Mouse (Mus musculus) embryonic facial prominence, embryonic 11.5 days (tissue): ENCODE measurements around the gene Cep55. TPM values are rescaled to one million over a fixed set of nuclear protein-coding genes. Genes with fewer than 3 reads are reported as not detected.

Experiments used
- ATAC-seq: fragments of 200-750 bp; cut with Nextera tagmentation; replicated peaks from 2 replicates; pipeline ENCODE4 v1.8.0; 2017; ENCODE audit warnings: low read depth; ENCODE audit not compliant: insufficient number of reproducible peaks, low FRiP score, low TSS enrichment
- DNase-seq: peaks from one replicate; pipeline ENCODE4 v3.0.0-alpha.2; 2015; ENCODE audit warnings: low spot score
- H3K27ac ChIP-seq: fragments of 300-500 bp; sonication (generic); replicated peaks from 2 replicates; pipeline ENCODE4 v1.5.1; 2014; ENCODE audit warnings: mild to moderate bottlenecking, low read depth, low read length, control low read depth
- H3K27me3 ChIP-seq: fragments of 300-500 bp; sonication (generic); 2 replicates; pipeline ENCODE4 v1.6.1; 2014; ENCODE audit warnings: mild to moderate bottlenecking, low read length, moderate library complexity, mixed read lengths; ENCODE audit not compliant: control insufficient read depth, insufficient read depth
- H3K36me3 ChIP-seq: fragments of 300-500 bp; sonication (generic); replicated peaks from 2 replicates; pipeline ENCODE4 v1.6.1; 2014; ENCODE audit warnings: low read depth, mild to moderate bottlenecking, low read length, moderate library complexity, mixed read lengths; ENCODE audit not compliant: control insufficient read depth, insufficient read depth
- H3K4me1 ChIP-seq: fragments of 300-500 bp; sonication (generic); 2 replicates; pipeline ENCODE4 v1.6.1; 2014; ENCODE audit warnings: low read length, mixed read lengths; ENCODE audit not compliant: control insufficient read depth, insufficient read depth
- H3K4me2 ChIP-seq: fragments of 300-500 bp; sonication (generic); 2 replicates; pipeline ENCODE4 v1.6.1; 2014; ENCODE audit warnings: low read depth, mild to moderate bottlenecking, control low read depth, low read length, moderate library complexity
- H3K4me3 ChIP-seq: fragments of 300-500 bp; sonication (generic); 2 replicates; pipeline ENCODE4 v1.5.1; 2014; ENCODE audit warnings: low read depth, low read length, control low read depth
- H3K9ac ChIP-seq: fragments of 300-500 bp; sonication (generic); replicated peaks from 2 replicates; pipeline ENCODE4 v1.6.1; 2014; ENCODE audit warnings: mild to moderate bottlenecking, control low read depth, low read length
- H3K9me3 ChIP-seq: fragments of 300-500 bp; sonication (generic); replicated peaks from 2 replicates; pipeline ENCODE4 v1.6.1; 2016; ENCODE audit warnings: mild to moderate bottlenecking, low read length, inconsistent platforms, mixed read lengths; ENCODE audit not compliant: control insufficient read depth
- WGBS: fragments of 180-500 bp; shearing (Covaris S2); extraction: QIAGEN DNeasy Blood & Tissue Kit; methylation state at CpG from one replicate; pipeline ENCODE4 v1.1.7; 2014; 5-methylcytosine and 5-hydroxymethylcytosine counted together
- polyA plus RNA-seq: library from polyadenylated mRNA; unstranded; fragments of >200 nt; fragmentation: Nextera tagmentation; extraction: Ambion mirVana; gene quantifications from 2 replicates; pipeline ENCODE4 v1.2.1, GENCODE M21; 2014

Gene Cep55
- polyA plus RNA-seq: 41.4 and 47.7 TPM in 2 replicates

DNA sequence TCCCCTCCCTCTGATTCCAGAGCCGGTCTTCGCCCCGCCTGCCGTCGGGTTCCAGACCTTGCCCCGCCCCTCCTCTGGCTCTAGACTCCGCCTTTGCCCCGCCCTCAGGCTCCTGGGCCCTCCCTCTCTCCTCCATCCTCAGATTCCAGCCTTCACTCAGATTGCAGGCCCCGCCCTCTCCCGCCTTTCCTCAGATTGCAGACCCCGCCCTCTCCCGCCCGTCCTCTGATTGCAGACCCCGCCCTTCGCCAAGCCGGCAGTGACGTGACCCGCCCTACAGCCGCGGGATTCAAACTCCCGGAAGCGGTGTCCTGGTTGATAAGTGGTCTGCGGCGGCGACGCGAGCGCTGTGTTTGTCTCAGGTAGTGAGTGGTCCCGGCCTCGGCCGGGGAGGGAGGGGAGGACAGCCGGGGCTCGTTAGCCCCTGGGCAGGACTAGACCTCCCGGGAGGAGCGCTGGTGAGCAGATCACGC, at the start of gene Cep55:
TSS of gene Cep55 (plus strand) at position 292 of the 473 bp plus-strand sequence.
- DNase-seq (peak; percentile 99), ATAC-seq (peak; percentile 94)
- Histone ChIP-seq H3K9me3 (no peaks in the 10 kb centered on the region), H3K27me3 (no peaks in the 10 kb centered on the region), H3K9ac (peak within 1 kb of the TSS; percentile 77), H3K27ac (peak within 1 kb of the TSS; percentile 67), H3K36me3 (no peaks in the 10 kb centered on the region), H3K4me3 (peak within 1 kb of the TSS; percentile 74), H3K4me2 (peak within 1 kb of the TSS; percentile 66), H3K4me1 (no peaks in the 10 kb centered on the region)
- WGBS: under 1% methylated on average over 35 of the region's 36 CpGs

DNA sequence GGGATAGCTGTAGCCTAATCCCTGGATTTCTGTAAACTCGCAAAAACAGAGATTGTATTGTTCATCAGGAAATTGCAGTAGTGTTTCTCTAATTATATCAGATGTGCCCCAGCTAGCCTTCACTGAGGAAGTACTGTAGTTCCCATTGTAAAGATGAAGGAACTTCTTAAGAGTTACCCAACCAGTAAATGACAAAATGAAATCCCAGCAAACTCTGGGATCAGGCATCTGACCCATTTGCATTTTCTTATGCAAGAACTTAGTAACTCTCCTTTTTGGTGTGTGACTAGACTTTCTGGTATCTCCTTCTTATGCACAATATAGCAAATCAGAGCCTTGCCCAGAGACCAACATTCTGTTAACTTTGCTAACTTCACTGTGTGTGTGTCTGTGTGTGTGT, 43.4 kb upstream of the Cep55 start:
- DNase-seq: no peak
- WGBS: 71% methylated on average over 1 of the region's 1 CpGs

DNA sequence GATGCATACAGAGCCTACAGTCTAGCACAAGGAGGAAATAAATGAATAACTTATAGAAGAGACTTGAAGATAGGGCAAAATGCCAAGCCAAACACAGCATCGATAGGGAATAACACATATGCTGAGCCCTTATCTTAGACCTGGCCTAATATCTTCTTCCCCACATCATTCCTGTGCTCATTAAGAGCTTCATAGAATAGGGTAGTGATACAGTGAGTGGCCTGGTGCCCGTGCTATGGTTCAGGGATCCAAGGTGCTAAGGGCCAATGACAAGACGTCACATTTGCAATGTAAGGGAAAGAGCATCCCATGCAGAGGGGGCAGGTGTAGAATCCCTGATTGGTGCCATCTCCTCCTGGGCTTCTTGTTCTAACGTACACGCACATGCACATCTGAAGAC, 40.4 kb upstream of the Cep55 start:
- Histone ChIP-seq H3K4me2 (no peak overlapping the region), H3K27ac (no peak overlapping the region), H3K9me3 (no peaks in the 10 kb centered on the region), H3K27me3 (no peaks in the 10 kb centered on the region), H3K9ac (no peak overlapping the region), H3K36me3 (no peaks in the 10 kb centered on the region), H3K4me1 (no peaks in the 10 kb centered on the region), H3K4me3 (no peak overlapping the region)
- ATAC-seq (no peak), DNase-seq (no peak)
- 89% methylated on average over 5 of the region's 5 CpGs for WGBS

More for the DNA sequence above, 43.4 kb upstream of the Cep55 start:
- Histone ChIP-seq H3K4me1 (no peaks in the 10 kb centered on the region), H3K27ac (no peak overlapping the region), H3K4me3 (no peak overlapping the region), H3K27me3 (no peaks in the 10 kb centered on the region), H3K36me3 (no peaks in the 10 kb centered on the region), H3K9ac (no peak overlapping the region), H3K4me2 (no peak overlapping the region), H3K9me3 (no peaks in the 10 kb centered on the region)
- ATAC-seq: no peak

DNA sequence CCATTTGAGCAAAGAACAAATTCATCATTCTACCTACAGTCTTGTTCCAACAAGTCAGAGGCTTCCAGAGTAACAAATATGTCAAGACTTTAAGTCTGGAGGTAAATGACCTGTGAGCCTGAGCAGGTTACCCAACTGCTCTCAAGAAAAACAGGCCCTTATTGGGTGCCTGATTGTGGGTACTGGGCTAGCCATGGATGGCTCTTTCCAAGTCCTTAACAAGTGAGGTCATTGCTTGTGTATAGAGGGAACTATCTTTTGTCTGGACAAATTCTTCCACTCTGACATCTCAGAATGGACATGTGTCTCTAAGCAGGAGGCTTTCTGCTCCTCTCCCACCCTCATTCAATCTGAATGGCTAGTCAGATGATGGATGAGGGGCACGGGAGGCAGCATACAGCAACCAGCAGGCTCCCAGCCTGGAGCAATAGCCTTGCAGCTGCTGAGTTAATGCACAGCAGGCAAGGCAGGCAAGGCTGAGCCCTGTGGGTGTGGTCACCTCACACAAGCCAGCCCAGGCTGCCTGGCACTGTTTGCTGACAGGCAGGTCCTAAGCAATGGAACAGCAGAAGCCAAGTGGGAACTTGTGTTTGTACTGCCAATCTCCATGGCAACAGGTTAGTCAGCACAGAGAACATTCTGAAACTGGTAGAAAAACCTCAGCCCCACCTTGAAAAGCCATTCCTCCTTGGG, 39.5 kb upstream of the Cep55 start:
- H3K9me3 ChIP-seq: no peaks in the 10 kb centered on the region
- DNase-seq (peak; percentile 61), ATAC-seq (peak; percentile 65; the same call in 1 of the 2 replicates)
- H3K4me2 ChIP-seq: no peak overlapping the region
- no peak overlapping the region for H3K27ac ChIP-seq
- WGBS: 0% methylated on average over 1 of the region's 1 CpGs
- no peak overlapping the region for H3K4me3 ChIP-seq
- H3K4me1 ChIP-seq: no peaks in the 10 kb centered on the region
- H3K27me3 ChIP-seq: no peaks in the 10 kb centered on the region
- H3K9ac ChIP-seq: no peak overlapping the region
- H3K36me3 ChIP-seq: no peaks in the 10 kb centered on the region

DNA sequence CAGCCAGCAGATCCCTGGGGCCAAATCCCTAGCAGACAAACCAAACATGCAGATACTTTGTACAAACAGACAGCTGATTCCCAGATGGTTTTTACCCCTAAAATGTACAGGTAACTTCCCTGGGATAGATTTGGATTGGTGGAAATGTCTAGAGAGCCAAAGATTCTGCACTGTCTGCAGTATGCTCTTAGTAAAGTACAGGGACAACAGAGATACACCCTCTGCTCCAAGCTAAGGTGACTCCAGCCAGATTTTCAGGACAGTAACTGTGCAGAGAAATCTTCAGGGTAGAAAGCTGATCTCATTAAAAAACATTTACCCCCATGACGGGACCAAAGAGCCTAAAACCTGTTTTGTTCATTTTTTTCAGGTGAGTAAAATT, 38.9 kb upstream of the Cep55 start:
- H3K4me2 ChIP-seq: no peak overlapping the region
- H3K27ac ChIP-seq: no peak overlapping the region
- H3K4me1 ChIP-seq: no peaks in the 10 kb centered on the region
- ATAC-seq (no peak), DNase-seq (no peak)
- WGBS: 75% methylated on average over 1 of the region's 1 CpGs
- no peak overlapping the region for H3K4me3 ChIP-seq
- no peak overlapping the region for H3K9ac ChIP-seq
- H3K9me3 ChIP-seq: no peaks in the 10 kb centered on the region
- no peaks in the 10 kb centered on the region for H3K27me3 ChIP-seq
- no peaks in the 10 kb centered on the region for H3K36me3 ChIP-seq

DNA sequence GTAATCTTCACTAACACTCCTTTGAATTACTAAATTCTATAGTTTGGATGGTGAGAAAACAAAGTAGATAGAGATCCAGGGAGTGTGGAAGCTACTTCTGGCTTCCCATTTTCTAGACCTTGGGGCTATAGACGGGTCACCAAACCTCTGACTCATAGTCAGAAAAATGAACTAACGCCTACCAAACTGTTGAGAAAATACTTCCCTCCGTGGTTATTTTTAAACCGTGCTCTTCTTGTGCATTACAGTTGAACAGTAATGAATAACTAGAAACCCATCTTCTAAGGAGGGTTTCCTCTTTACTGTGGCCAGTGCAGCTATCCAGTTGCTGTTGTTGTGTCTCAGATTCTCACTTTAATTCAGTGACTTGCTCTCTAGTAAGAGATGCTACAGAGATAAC, 32.1 kb upstream of the Cep55 start:
- no peak overlapping the region for H3K4me2 ChIP-seq
- H3K27me3 ChIP-seq: no peaks in the 10 kb centered on the region
- H3K4me1 ChIP-seq: no peaks in the 10 kb centered on the region
- ATAC-seq (no peak), DNase-seq (no peak)
- 81% methylated on average over 4 of the region's 4 CpGs for WGBS
- no peak overlapping the region for H3K4me3 ChIP-seq
- H3K36me3 ChIP-seq: no peaks in the 10 kb centered on the region
- no peaks in the 10 kb centered on the region for H3K9me3 ChIP-seq
- H3K27ac ChIP-seq: no peak overlapping the region
- no peak overlapping the region for H3K9ac ChIP-seq

DNA sequence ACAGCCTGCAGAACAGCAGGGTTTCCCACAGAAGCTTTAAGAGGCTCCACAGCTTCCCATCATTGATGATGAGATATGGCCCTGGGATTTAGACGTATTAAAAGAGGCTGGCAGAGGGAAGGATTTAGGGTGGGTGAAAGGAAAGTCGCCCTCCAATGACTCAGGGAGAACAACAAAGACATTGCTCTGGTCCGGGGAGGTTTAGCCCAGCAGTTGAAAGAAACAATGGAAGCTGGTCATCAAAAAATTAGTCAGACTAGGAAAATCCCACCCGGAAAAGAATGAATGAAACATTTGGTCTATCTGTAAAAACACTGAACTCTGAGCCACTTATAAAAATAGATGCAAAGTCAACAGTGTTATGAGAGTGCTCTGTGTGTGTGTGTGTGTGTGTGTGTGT, 31.2 kb upstream of the Cep55 start:
- 68% methylated on average over 4 of the region's 4 CpGs for WGBS
- no peaks in the 10 kb centered on the region for H3K4me1 ChIP-seq
- no peak overlapping the region for H3K4me2 ChIP-seq
- no peaks in the 10 kb centered on the region for H3K9me3 ChIP-seq
- DNase-seq: no peak
- no peaks in the 10 kb centered on the region for H3K27me3 ChIP-seq
- no peak overlapping the region for H3K9ac ChIP-seq
- no peak overlapping the region for H3K27ac ChIP-seq
- ATAC-seq: no peak
- H3K4me3 ChIP-seq: no peak overlapping the region
- no peaks in the 10 kb centered on the region for H3K36me3 ChIP-seq

DNA sequence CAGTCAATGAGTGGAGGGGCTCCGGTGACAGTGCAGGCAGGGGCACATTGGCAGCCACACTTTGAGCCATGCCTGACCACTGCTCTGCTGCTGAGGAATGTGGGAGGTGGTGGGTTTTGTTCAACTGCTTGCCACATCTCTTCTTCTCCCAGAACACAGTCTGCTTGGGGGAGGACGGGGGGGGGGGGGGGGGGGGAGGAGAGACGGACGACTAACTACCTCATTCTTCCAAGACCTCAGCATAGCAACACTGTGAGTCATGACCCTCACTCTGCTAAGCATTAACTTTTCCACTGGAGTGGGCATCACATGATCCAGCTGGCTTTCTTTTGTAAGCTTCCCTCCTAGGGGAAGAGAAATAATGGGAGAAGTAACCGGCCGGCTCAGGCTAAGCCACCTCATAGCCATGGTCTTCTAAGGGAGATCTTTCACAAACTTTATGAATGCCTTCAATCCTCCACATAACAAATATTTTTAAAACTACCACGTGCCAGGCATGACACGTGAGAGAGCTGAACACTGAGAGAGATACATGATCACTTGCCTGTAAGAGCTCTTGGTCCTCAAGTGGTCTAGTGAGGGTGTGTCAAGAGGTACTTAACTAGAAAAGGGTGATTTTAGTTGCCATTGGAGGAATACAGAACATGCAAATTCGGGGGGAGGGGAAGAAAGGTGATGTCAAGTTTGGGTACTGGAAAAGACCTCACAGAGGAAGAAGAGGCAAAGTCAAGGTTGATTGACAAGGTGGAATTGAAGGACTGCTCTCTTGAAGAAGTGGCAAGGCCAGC, 29.4 kb upstream of the Cep55 start:
- H3K4me1 ChIP-seq: no peaks in the 10 kb centered on the region
- WGBS: 75% methylated on average over 6 of the region's 9 CpGs
- DNase-seq: peak; percentile 25
- H3K9me3 ChIP-seq: no peaks in the 10 kb centered on the region
- H3K9ac ChIP-seq: no peak overlapping the region
- no peak overlapping the region for H3K4me3 ChIP-seq
- H3K4me2 ChIP-seq: no peak overlapping the region
- no peaks in the 10 kb centered on the region for H3K27me3 ChIP-seq
- no peaks in the 10 kb centered on the region for H3K36me3 ChIP-seq
- no peak overlapping the region for H3K27ac ChIP-seq
- ATAC-seq: 0 out of 2 replicates have a peak, but pooled peaks have one; percentile 44
